Mouse (Mus musculus) erythroblast, embryonic 14.5 days (primary cell): ENCODE measurements around the gene Hic1. TPM values are rescaled to one million over a fixed set of nuclear protein-coding genes. Genes with fewer than 3 reads are reported as not detected.

Source experiments
- H3K27me3 ChIP-seq: 2 replicates; pipeline ENCODE4 v1.6.1; 2012; ENCODE audit warnings: inconsistent platforms; ENCODE audit not compliant: control insufficient read depth
- H3K36me3 ChIP-seq: 2 replicates; pipeline ENCODE4 v1.6.1; 2012; ENCODE audit warnings: mild to moderate bottlenecking, inconsistent platforms; ENCODE audit not compliant: control insufficient read depth
- H3K4me1 ChIP-seq: 2 replicates; pipeline ENCODE4 v1.6.1; 2012; ENCODE audit warnings: inconsistent platforms; ENCODE audit not compliant: control insufficient read depth
- H3K4me3 ChIP-seq: replicated peaks from 2 replicates; pipeline ENCODE3; 2012; ENCODE audit warnings: moderate library complexity, mild to moderate bottlenecking, inconsistent platforms
- H3K9me3 ChIP-seq: 2 replicates; pipeline ENCODE4 v1.6.1; 2012; ENCODE audit warnings: low read length, inconsistent platforms, mixed read lengths; ENCODE audit not compliant: control insufficient read depth
- GATA1 ChIP-seq: IDR thresholded peaks from 2 replicates; pipeline ENCODE4 v1.6.1; 2012; ENCODE audit warnings: low read length, inconsistent platforms, mixed read lengths
- TAL1 ChIP-seq: IDR thresholded peaks from 3 replicates; pipeline ENCODE4 v1.6.1; 2012; ENCODE audit warnings: low read length, inconsistent platforms, mixed read lengths
- polyA plus RNA-seq: library from polyadenylated mRNA; stranded (reverse); fragments of >175 nt; gene quantifications from 2 replicates; pipeline ENCODE4 v1.2.3, GENCODE M21; 2012

Hic1 gene
- polyA plus RNA-seq, 1 experiment: 0.02 TPM

- H3K4me1 ChIP-seq: peaks cover 60% of the 10 kb centered on the region
- no peak overlapping the region for H3K4me3 ChIP-seq
- peaks cover 96% of the 10 kb centered on the region for H3K27me3 ChIP-seq
- TF ChIP-seq TAL1 (no peak), GATA1 (no peak)
- H3K9me3 ChIP-seq: peaks cover 35% of the 10 kb centered on the region
- H3K36me3 ChIP-seq: peaks cover 1% of the 10 kb centered on the region; the same call in 1 of the 2 replicates
These were observed 2.0 kb upstream of the Hic1 start for GRCm38 (mm10) chr11:75171186-75171865.

GRCm38 (mm10) chr11:75170136-75170751, 925 bp upstream of the Hic1 start:
- peaks cover 70% of the 10 kb centered on the region for H3K4me1 ChIP-seq
- no peaks in the 10 kb centered on the region for H3K36me3 ChIP-seq
- TF ChIP-seq GATA1 (no peak), TAL1 (no peak)
- H3K27me3 ChIP-seq: peaks cover 99% of the 10 kb centered on the region
- peak overlapping the region; percentile 30 for H3K4me3 ChIP-seq
- peaks cover 45% of the 10 kb centered on the region for H3K9me3 ChIP-seq

- Histone ChIP-seq H3K36me3 (no peaks in the 10 kb centered on the region; the same call in 1 of the 2 replicates), H3K9me3 (peaks cover 47% of the 10 kb centered on the region), H3K4me1 (peaks cover 71% of the 10 kb centered on the region), H3K4me3 (peak overlapping the region; percentile 48), H3K27me3 (peaks cover 100% of the 10 kb centered on the region)
- TF ChIP-seq GATA1: no peak
- TF ChIP-seq TAL1: no peak
These were observed 543 bp downstream of the Hic1 start for GRCm38 (mm10) chr11:75168590-75169361.

GRCm38 (mm10) chr11:75167643-75168589, 1.4 kb downstream of the Hic1 start:
- TF ChIP-seq GATA1: no peak
- TF ChIP-seq TAL1: no peak
- Histone ChIP-seq H3K36me3 (peaks cover 6% of the 10 kb centered on the region), H3K4me1 (peaks cover 62% of the 10 kb centered on the region), H3K27me3 (peaks cover 96% of the 10 kb centered on the region), H3K4me3 (peak overlapping the region; percentile 48), H3K9me3 (peaks cover 38% of the 10 kb centered on the region)

GRCm38 (mm10) chr11:75166861-75167642, 2.3 kb downstream of the Hic1 start:
- Histone ChIP-seq H3K27me3 (peaks cover 88% of the 10 kb centered on the region), H3K4me3 (no peak overlapping the region), H3K4me1 (peaks cover 56% of the 10 kb centered on the region), H3K9me3 (peaks cover 31% of the 10 kb centered on the region), H3K36me3 (peaks cover 11% of the 10 kb centered on the region)
- TF ChIP-seq TAL1: no peak
- TF ChIP-seq GATA1: no peak

- H3K36me3 ChIP-seq: peaks cover 15% of the 10 kb centered on the region
- H3K4me3 ChIP-seq: no peak overlapping the region
- TF ChIP-seq TAL1 (no peak), GATA1 (no peak)
- peaks cover 28% of the 10 kb centered on the region for H3K9me3 ChIP-seq
- H3K4me1 ChIP-seq: peaks cover 54% of the 10 kb centered on the region
- peaks cover 80% of the 10 kb centered on the region for H3K27me3 ChIP-seq
These were observed 3.0 kb downstream of the Hic1 start for GRCm38 (mm10) chr11:75166193-75166842.

- Histone ChIP-seq H3K36me3 (peaks cover 20% of the 10 kb centered on the region), H3K9me3 (peaks cover 26% of the 10 kb centered on the region), H3K4me1 (peaks cover 53% of the 10 kb centered on the region), H3K27me3 (peaks cover 73% of the 10 kb centered on the region), H3K4me3 (no peak overlapping the region)
- no peak for TF ChIP-seq GATA1
- TF ChIP-seq TAL1: no peak
These were observed 3.7 kb downstream of the Hic1 start for GRCm38 (mm10) chr11:75165441-75166192.
